ENCODE assay signal across 19 mouse cellular contexts in the genomic region with DNA sequence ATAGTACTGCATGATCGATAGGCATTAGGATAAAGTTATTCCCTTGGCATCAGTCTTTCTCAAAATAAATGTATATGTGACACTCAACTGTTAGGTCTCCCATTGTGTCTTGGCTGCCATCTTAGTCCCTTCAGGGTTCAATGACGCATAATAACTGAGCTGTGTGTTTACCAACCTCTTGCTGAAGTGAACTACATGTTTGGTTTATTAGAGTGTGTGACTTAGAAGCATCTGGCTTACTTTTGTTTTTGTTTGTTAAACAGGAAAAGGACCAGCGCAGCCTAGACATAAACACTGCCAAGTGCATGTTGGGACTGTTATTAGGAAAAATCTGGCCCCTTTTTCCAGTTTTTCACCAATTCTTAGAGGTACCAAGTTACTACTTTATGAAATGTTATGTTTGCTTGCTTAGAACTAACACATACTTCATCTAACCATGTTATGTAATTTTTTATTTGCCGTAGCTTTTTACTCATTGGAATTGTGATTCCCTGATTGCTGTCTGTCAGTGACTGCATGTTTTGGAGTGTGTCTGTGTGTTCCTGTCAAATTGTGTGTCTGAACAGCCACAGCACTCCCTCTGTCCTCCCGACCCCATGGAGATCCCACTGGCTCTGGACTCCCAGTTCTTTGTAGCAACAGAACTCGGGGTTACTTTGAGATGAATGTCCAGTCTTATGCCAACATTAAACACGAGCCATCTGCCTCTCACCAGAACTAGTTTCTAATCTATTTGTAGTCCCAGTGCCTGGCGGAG.
DNase-seq lines count a peak whose midpoint lies in the region; ATAC-seq and TF ChIP-seq lines count a peak whose summit lies in the region.
"Had no signal": no experiment of that assay in that cellular context is flagged by ENCODE, and none has a peak within 500 bp of the region (broad histone marks: within the 10 kb centered on the region; RNA-seq: fewer than 3 reads in every experiment).

No protein-coding gene starts in this region.

- intact Hi-C loops in heart, postnatal 36 days (cut with DNase I): no loop called here

- 0 out of 2 replicates have a peak overlapping the region, but pooled peaks have one; percentile 15 for H3K27ac ChIP-seq in intestine, postnatal 0 days (ENCODE audit: low read depth, low read length)
- H3K27ac ChIP-seq: embryonic facial prominence, embryonic 13.5 days; forebrain, embryonic 13.5 days; heart, embryonic 13.5 days; hindbrain, embryonic 12.5 days; liver, embryonic 15.5 days; midbrain, embryonic 12.5 days had no signal

- peaks cover 3% of the 10 kb centered on the region; the same call in 1 of the 2 replicates for H3K36me3 ChIP-seq in intestine, postnatal 0 days (ENCODE audit: control insufficient read depth, insufficient read depth)
- H3K36me3 ChIP-seq: liver, embryonic 15.5 days had no signal

- no peaks in the 10 kb centered on the region for H3K4me1 ChIP-seq in intestine, postnatal 0 days (replicated peaks; ENCODE audit: control insufficient read depth, insufficient read depth, low read length)
- H3K4me1 ChIP-seq: forebrain, embryonic 13.5 days; heart, embryonic 13.5 days; liver, embryonic 15.5 days had no signal

- H3K27me3 ChIP-seq in intestine, postnatal 0 days (replicated peaks; ENCODE audit: control insufficient read depth, insufficient read depth, low read length): no peaks in the 10 kb centered on the region
- H3K27me3 ChIP-seq: embryonic facial prominence, embryonic 13.5 days; forebrain, embryonic 13.5 days; heart, embryonic 13.5 days; hindbrain, embryonic 12.5 days; liver, embryonic 15.5 days; midbrain, embryonic 12.5 days had no signal

- 66% methylated on average over 8 of the region's 8 CpGs for WGBS in intestine, postnatal 0 days

- no peak overlapping the region for H3K4me2 ChIP-seq in intestine, postnatal 0 days (replicated peaks; ENCODE audit: low read depth)
- H3K4me2 ChIP-seq: embryonic facial prominence, embryonic 13.5 days; forebrain, embryonic 13.5 days; heart, embryonic 13.5 days; hindbrain, embryonic 12.5 days; liver, embryonic 15.5 days; midbrain, embryonic 12.5 days had no signal

- DNase-seq in heart, adult 9 months (ENCODE audit: low spot score in 2 of 2): peak; percentile 29 to 42
- DNase-seq in heart, postnatal 36 days: no peak
- peak; percentile 18 for DNase-seq in induced T-regulatory cell, adult 2 months (ENCODE audit: low read depth)
- peak; percentile 58 for DNase-seq in lung, postnatal 36 days
- no peak for DNase-seq in adrenal gland, adult 8-10 months
- DNase-seq: adrenal gland, postnatal 36 days; cerebellum, adult 11 months; gastrocnemius, postnatal 10 days; heart, postnatal 14 days; kidney, adult 9 months; kidney, postnatal 14 days had no signal

- TF ChIP-seq CTCF in intestine, postnatal 0 days (IDR thresholded peaks at IDR 0.05; ENCODE audit: low read depth): no peak

- H3K9me3 ChIP-seq in intestine, postnatal 0 days (ENCODE audit: control insufficient read depth): no peaks in the 10 kb centered on the region
- H3K9me3 ChIP-seq: embryonic facial prominence, embryonic 13.5 days; forebrain, embryonic 13.5 days; heart, embryonic 13.5 days; hindbrain, embryonic 12.5 days; liver, embryonic 15.5 days; midbrain, embryonic 12.5 days had no signal

- H3K4me3 ChIP-seq in intestine, postnatal 0 days (ENCODE audit: low read depth, low read length): no peak overlapping the region
- H3K4me3 ChIP-seq: embryonic facial prominence, embryonic 13.5 days; forebrain, embryonic 13.5 days; heart, embryonic 13.5 days; hindbrain, embryonic 12.5 days; liver, embryonic 15.5 days; midbrain, embryonic 12.5 days had no signal

- no peak for ATAC-seq in intestine, postnatal 0 days
- ATAC-seq in inflammation-experienced regulatory T-cells, adult 6 months: no peak
- ATAC-seq: forebrain, embryonic 13.5 days had no signal

- H3K9ac ChIP-seq in intestine, postnatal 0 days (ENCODE audit: low read depth, low read length): no peak overlapping the region
- H3K9ac ChIP-seq: embryonic facial prominence, embryonic 13.5 days; forebrain, embryonic 13.5 days; heart, embryonic 13.5 days; hindbrain, embryonic 12.5 days; liver, embryonic 15.5 days; midbrain, embryonic 12.5 days had no signal

Comparison
In these comparisons a context has a peak if more than half of its experiments do, and no peak if none do; other contexts are left out.
1. DNase-seq: peak in heart, adult 9 months (2 of 2), induced T-regulatory cell, adult 2 months (single experiment) and lung, postnatal 36 days (single experiment); none in heart, postnatal 36 days (0 of 2) and adrenal gland, adult 8-10 months (single experiment).